Mouse (Mus musculus) liver, postnatal 0 days (tissue): ENCODE results near the gene Serpinf2.

Experiments
- CTCF ChIP-seq: sonication (generic); IDR thresholded peaks from 2 replicates; pipeline ENCODE4 v1.5.1; 2016; ENCODE audit warnings: antibody characterized with exemption, low read depth
- EP300 ChIP-seq: IDR thresholded peaks from 2 replicates; pipeline ENCODE4 v1.6.1; 2016; ENCODE audit warnings: antibody characterized with exemption, low read depth, mild to moderate bottlenecking

GRCm38 (mm10) chr11:75487496-75487895 is 48.1 kb upstream of the Serpinf2 start:
- TF ChIP-seq EP300 (no peak), CTCF (no peak)
